Mouse (Mus musculus) skeletal muscle tissue, adult 2 months (tissue): ENCODE measurements at regions not wholly inside any gene's neighbourhood (a gene's known extent, or its start where the extent isn't known, plus 50 kb on each side); places are given as distances from the start of the nearest gene placed in this dataset.
"Not testable (repeated sequence)": the region's sequence is repeated elsewhere in the genome, so short reads cannot be mapped to it uniquely, and the experiment has no call there.

ENCODE experiments used
- DNase-seq: peaks from one replicate; pipeline ENCODE4 v3.0.0-alpha.2; 2012; ENCODE audit warnings: low read depth, low spot score

GRCm38 (mm10) chr16:25478300-25478699 lies 191.7 kb downstream of the Tprg start:
- no peak for DNase-seq

- DNase-seq, result no peak
These were observed 197.2 kb downstream of the Tprg start for GRCm38 (mm10) chr16:25483831-25484254.

DNA sequence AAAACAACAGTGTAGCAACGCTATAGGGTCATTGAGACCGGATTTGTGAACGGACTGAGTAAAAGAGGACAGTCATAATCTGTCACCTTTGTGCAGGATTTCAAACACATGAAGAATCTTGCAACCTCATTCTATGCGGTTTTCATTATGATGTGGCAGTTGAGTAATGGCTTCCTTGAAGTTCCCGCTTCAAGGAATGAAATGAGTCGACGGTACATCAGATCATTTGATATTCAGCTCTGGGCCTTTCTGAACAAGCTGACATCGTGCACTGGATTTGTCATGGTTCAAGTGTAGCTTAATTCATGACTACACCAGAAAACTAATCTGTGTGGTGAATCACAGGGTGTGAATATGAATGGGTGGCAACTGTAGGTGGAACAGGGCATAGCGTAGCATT lies 198.4 kb downstream of the Tprg start:
- DNase-seq, result no peak

DNA sequence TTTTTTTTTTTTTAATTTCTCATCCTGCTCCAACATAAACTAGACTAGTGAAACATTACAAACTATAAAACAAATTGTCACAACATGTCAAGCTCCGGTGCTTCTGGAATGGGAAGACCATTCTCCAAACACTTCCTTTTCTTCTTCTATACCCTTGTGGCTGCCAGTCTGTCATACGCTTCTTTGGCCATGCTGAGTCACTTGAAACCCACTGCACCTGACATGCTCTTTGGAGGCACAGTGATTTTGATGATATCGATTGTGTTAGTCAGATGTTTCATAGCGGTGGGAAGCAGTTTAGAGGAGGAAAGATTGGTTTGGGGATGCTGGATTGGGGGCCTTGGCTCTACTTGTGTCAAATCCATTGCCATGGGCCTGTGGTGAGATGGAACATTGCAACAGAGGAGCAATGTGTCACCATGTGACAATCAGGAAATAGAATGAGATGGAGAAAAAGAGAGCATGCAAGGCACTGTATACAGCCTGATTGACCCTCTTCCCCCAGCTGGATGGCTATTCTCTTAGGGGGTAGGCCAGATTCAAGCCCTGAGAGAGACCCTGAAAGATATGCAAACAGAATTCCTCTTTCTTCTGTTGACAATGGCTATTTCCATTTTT lies 197.0 kb upstream of the Trp63 start:
- no peak for DNase-seq

- no peak for DNase-seq
These were observed 192.7 kb upstream of the Trp63 start for GRCm38 (mm10) chr16:25490847-25491246.

DNA sequence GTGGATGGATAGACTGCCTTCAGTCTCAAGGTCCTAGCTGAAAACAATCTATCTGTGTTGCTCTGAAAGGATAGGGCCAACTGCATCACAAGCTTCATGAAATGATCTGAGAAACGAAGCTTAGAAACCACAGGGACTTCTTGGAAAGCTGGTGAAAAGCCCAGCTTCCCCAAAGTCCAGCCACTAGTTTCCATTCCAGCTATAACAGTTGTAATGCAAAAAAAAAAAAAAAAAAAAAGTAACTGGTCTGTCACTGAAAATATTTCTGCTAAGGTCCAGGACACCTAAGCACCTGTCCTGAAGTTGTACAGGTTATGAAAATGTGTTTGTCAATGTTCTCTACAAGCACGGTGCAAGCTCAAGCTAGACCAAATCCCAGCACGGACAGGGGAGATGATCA lies 189.4 kb upstream of the Trp63 start:
- DNase-seq, result no peak

- no peak for DNase-seq
These were observed 187.9 kb upstream of the Trp63 start for GRCm38 (mm10) chr16:25495586-25496196.

DNA sequence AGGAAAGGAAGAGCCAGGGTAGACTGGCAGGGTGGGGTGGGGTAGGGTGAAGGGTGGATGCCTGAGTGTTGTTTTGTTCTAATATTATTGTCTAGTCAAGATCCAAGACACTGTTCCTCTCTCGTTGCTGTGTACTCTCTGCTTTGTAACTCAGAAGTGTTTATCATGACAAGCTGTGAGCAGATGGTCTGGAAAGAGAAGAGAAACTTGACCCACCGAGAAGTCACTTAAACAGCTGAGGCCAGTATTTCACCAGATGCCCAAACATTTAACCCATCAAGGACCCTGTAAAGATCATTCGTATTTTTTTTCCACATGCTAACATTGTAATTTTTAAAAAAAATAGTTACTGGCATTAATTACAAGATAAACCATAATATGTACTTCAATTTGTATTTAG lies 178.7 kb upstream of the Trp63 start:
- peak; percentile 45 for DNase-seq

- DNase-seq, result no peak
These were observed 166.3 kb upstream of the Trp63 start for GRCm38 (mm10) chr16:25517114-25517868.

DNA sequence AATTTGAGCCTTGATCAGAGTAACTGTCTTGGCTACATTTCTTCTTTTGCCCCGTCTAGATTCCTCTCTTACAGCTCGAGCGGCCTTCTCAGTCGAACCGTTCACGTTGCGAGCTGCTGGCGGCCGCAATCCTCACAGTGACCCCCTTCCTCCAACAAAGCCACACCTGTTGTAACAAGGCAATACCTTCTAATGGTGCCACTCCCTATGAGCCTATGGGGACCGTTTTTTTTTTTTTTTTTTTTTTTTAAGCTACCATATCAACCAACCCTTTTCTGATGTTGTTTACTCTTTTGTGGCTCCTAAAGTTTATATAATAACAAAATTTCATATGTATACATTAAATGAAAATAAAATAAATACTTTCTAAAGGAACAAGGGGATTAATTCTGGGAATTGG lies 160.4 kb upstream of the Trp63 start:
- not testable (repeated sequence) for DNase-seq

GRCm38 (mm10) chr16:25523621-25524020 lies 159.9 kb upstream of the Trp63 start:
- peak; percentile 15 for DNase-seq

DNA sequence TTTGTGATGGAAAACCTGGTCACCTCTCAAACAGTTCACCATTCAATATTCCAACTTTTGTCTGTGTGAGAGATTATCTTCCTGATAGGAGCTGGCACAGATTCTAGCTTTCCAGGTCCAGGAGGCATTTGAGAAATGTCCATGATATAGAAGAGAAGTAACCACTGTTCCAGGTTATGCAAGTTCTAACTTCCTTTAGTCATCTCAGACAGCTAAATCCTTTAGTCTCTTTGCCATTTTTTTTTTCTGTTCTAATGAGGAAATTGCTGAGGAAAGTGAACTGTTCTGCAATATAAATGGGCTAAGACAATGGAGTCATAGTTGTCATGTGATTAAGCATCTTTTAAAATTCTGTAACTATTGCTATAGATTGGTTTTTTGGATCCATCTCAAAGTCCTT lies 155.7 kb upstream of the Trp63 start:
- no peak for DNase-seq

- DNase-seq, result peak; percentile 21
These were observed 155.2 kb upstream of the Trp63 start for GRCm38 (mm10) chr16:25528313-25528712.

DNA sequence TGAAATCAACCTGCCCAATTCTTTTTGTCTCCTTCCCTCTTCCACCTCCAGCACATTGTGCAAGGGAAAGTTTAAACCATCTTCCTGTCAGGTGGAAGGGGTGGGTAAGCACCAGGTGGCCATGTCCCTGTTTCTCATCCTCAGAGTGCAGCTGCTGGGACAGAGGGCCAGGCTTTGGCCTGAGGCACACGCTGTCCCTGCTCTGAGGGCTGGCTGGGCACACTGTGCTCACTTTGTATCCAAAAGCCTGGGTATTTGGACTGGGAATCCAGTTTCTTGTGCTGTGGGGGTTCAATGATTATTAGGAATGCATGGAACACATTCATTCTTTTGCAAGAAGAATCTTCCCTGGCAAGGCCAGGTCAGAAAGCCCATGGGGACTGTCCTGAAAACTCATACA lies 153.9 kb upstream of the Trp63 start:
- DNase-seq, result peak; percentile 57

DNA sequence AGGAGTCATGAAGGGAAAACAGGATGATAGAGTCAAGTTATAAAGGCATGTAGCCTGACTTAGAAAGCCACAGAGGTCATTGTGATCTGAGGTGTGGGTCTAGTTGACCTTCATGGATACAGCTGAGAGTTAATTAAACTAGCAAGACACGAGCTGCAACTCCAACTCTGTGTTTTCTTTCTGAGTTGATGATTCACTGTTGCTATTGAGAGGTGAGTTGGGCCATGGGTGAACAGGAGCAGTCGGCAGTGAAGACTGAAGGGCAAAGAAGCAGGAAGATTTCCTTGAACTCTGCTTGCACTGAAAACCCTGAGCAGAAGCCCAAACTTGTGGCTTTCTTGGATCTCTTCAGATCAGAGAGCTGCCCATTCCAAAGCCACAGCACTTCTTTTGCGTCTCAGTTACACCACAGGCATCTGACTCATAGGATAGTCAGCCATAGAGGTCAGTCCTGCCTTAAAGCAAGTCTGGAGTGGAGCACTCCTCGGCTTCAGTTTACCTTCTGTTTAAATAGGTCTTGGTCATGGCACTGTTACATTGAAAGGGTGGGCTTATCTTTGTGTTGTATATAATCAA lies 151.7 kb upstream of the Trp63 start:
- DNase-seq, result peak; percentile 60

- DNase-seq, result no peak
These were observed 150.9 kb upstream of the Trp63 start for GRCm38 (mm10) chr16:25532519-25533205.

GRCm38 (mm10) chr16:25533206-25533580 lies 150.4 kb upstream of the Trp63 start:
- peak; percentile 77 for DNase-seq

DNA sequence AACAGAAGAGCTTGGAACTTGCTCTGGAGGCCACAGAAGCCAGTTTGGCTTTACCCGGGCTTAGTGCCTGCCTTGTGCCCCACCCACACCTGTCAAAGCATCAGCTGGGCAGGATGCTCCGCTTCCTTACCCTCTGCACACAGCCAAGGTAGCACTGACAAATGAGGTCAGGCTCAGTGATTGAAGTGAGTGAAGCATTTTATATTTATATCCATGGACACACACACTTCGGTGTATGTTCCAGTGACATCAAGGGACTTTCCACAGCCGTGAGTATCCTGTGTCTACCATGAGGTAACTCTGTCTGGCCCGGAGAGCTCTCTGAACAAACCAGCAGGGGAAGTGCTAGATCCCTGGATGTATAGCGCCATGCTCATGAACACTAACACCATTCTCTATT lies 147.0 kb upstream of the Trp63 start:
- peak; percentile 68 for DNase-seq

DNA sequence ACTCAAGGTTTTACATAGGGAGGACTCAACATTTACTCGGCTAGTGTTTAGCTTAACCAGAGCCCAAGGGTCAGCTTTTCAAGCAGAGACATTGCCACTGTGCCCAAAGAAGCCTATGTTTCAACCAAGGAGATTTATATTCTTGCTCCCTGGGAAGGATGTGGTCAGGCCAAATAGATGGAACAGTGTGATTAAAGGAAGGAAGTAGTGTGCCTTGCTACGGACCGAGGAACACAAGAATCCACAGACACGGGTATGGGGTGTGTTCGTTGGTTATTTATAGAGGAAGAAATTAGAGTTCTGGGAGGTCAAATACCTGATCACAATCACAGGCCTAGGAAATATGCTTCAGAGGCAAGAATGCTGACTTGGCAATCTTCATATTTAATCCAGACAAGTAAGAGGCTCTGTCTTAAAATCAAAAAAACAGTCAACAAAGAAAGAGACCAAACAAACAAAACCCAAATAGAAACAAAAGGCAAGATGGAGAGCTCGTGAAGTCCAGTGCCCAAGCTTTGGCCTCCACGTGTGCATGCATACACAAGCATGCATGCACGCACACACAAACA lies 133.9 kb upstream of the Trp63 start:
- no peak for DNase-seq

- no peak for DNase-seq
These were observed 126.4 kb upstream of the Trp63 start for GRCm38 (mm10) chr16:25557181-25557580.

- no peak for DNase-seq
These were observed 103.3 kb upstream of the Trp63 start for GRCm38 (mm10) chr16:25580216-25580615.
